Mouse (Mus musculus) cerebellum, adult 9-11 months (tissue): ENCODE data around the gene Xrcc1.

ENCODE experiments used
- DNase-seq: peaks from one replicate; pipeline ENCODE4 v3.0.0; 2022

The Xrcc1 gene

DNA sequence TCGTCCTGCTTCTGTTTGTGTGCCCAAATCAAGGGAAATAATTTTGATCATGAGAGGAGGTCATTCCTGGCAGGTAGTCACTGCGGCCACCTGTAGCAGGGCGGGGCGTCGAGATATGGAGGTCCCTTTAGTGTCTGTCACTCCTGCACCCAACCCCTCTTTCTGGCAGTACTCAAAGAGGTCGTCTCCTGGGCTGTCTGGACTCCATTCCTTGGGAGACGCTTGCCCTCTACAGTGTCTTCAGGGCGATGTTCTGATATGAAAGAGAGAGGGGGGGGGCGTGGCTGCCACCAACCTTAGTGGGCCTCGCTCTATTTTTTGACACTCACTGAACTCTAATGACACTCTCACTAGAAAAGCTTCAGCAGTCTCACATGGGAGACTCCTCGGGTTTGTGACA, 16.5 kb upstream of the Xrcc1 start:
- DNase-seq = peak; percentile 75

DNA sequence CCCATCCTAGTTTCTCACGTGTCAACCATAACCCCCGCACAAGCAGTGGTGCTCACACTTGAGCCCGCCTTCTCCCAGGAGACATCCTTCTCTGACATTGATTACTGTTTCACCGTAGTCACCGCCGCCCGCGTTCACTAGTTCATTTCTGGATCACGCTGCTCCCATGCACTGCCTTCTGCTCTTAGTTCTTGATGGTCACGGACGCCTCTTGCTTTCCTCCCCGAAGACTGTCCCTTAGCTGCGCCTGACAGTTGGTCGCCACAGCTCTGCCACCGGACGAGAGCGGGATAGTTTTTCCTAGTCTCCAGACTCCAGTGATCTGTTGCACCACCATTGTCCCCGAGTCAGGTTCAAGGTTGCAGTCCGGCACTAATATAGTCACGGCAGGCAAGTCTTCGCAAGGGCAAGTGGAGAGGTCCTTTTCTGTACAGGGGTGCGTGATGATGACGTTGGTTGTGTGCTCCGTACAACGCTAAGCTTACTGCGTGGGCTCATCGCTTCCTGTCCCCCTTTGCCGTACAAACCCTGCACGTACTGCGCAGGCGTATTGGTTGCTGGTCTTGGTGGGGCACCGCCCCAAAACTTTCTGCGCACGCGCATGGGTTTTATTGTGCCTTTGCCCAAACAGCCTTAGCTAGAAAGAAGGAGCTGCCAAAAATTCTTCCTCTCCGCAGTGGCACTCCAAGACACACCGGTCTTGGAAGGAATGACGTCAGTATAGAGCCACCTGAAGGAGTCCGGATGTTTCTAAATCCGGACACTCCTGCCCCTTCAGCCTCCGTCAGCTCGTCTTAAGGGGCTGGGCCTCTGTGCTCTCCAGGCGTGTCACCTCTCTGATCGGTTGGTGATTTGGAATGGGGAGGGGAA, 15.8 kb upstream of the Xrcc1 start, which contains the start of gene Irgq:
Gene Irgq (plus strand): TSS at position 628 of the 870 bp plus-strand sequence.
- DNase-seq = peak; percentile 99

DNA sequence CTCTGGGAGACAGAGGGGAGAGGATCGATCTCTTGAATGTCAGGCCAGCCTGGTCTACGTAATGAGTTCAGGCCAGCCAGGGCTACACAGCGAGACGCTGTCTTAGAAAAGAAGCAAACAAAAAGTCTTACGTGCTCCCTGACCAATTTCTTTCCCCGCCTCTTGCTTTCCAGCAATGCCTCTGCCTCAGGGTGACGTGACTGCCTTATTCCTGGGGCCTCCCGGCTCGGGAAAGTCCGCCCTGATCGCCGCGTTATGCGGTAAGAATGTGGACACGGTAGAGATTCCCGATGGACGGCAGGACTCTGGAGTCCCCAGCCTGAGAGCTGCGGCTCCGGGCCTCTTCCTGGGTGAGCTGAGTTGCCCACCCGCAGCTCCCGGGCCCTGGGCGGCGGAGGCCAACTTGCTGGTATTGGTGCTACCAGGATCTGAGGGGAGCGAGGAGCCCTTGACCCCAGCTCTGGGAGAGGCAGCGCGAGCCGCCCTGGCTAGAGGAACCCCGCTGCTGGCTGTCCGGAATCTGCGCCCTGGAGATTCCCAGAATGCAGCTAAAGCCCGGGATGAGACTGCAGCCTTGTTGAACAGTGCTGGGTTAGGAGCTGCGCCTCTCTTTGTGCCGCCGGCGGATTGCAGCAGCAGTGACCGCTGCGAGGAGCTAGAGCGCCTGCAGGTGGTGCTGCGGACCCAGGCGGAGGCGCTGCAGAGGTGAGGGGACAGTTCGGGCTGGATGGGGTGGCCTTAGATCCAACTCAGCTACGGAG, 14.7 kb upstream of the Xrcc1 start:
- peak; percentile 84 for DNase-seq

DNA sequence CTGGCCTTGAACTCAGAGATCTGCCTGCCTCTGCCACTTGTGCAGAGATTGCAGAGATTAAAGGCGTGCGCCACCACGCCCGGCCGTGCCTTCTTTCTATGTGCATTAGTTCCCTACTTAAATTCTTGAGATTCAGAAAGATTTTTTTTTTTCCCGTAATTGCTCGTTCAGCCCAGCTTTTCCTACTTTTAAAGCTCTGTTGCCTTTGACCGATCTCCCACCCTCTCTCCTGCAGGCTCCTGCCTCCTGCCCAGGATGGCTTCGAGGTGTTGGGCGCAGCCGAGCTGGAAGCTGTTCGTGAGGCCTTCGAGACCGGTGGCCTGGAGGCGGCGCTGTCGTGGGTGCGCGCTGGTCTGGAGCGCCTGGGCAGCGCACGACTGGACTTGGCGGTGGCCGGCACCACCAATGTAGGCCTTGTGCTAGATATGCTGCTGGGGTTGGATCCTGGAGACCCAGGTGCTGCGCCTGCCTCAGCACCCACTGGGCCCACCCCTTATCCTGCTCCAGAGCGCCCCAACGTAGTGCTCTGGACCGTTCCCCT, 13.0 kb upstream of the Xrcc1 start:
- no peak for DNase-seq

DNA sequence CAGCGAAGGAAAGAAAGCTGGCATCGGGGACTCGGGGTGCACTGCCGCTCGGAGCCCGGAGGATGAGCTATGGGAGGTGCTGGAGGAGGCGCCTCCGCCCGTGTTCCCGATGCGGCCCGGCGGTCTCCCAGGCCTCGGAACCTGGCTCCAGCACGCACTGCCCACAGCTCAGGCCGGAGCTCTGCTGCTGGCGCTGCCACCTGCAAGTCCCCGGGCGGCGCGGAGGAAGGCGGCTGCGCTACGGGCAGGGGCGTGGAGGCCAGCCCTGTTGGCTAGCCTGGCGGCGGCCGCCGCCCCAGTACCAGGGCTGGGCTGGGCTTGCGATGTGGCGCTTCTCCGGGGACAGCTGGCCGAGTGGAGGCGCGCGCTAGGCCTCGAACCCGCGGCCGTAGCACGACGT, 12.3 kb upstream of the Xrcc1 start:
- DNase-seq = no peak

DNA sequence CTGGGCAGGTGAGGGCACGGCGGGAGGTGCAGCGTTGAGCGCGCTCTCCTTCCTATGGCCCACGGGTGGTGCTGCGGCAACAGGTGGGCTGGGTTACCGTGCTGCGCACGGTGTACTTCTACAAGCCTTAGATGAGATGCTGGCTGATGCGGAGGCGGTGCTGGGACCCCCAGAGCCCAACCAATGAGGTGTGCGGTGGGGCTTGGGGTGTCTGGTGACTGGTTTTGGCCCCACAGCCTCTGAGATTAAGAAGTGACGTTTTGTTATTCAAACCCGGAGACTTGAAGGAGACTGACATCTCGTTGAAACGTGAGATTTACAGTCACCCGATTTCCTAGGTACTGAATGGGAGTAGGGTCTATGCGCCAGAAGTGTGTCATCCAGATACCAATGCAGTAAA, 11.8 kb upstream of the Xrcc1 start:
- no peak for DNase-seq

DNA sequence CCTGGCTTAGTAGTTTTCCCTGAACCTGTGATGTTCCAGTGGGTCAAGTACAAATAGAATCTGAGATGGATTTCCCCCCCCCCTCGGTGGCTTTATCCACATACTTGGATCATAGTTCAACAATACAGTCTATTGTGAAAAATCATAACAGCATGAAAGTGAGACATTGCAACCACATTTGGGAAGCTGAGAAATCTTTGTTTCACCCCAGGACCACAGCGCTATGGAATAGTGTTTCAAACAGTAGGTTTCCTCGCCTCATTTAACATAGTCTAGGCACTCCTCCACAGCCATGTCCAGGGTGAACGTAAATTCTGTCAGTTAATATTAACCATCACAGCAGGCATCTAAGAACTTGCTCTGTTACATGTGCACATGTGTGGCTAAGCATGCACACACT, 9.0 kb upstream of the Xrcc1 start:
- no peak for DNase-seq

DNA sequence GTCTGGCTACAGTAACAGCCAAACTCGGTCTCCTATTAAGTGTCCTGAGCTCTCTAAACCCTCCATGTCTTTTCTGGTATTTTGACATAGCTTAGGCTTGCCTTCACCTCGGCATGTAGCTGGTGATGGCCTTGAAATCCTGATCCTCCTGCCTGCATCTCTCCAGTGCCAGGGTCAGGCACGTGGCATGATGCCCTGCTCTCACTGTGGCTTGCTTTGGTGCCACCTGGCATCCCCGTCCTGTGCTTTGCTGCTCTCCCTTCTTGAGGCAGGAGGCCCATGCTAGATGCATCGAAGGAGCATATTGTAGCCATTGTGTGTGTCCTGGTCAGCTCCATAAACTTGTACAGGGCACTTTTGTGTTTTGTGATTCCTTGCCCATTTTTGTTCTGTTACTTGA, 8.5 kb upstream of the Xrcc1 start:
- DNase-seq = peak; percentile 87

DNA sequence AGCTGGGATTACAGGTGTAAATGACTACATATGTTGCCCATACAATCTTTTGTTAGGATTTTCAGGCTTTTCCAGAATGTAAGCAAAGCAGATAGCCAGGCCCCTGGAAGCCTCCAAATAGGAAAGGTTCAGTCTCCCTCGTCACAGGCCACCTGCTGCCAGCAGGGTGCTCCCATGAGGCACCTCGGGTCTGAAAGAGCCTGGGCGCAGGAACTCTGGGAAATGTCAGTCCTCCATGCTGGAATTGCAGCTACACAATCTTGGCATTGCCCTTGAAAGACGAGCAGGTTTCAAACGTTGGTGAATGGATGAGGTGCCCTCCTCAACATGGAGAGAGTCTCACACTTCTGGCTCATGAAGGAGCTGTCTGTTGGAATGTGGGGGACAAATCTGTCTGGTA, 7.9 kb upstream of the Xrcc1 start:
- no peak for DNase-seq

DNA sequence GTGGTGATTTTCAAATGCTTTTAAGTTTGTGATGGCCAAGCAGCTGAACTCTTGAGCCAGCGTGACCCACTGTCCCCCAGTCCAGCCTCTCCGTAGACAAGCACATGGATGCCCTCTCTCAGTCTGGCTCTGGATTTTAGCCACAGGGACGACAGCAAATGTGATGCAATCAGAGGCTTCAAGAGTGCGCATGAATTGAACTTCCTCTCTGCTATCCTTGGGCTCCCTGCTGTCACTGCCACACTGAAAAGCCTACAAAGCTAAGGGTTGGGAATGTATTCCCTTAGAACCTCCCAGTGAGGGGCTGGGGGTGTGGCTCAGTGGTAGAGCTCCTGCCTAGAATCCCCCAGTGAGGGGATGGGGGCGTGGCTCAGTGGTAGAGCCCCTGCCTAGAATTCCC, 7.4 kb upstream of the Xrcc1 start:
- DNase-seq = no peak

DNA sequence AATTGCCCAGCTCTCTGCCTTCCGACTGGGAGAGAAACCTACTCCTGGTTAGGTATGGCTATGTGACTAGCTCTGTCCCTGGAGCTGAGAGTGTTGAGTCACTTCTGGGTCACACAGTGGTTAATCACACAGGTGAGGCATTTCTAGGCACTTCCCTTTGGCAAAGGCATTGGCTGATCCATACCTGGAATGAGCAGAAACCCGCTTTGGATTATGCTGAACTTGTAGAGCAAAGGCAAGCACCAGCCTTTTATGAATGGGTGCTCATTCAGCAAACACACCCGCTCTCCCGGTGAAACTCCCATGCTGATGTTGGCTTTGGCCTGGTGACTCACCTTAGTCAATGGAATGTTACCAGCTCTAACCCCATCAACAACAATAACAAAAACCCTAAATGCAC, 6.4 kb upstream of the Xrcc1 start:
- DNase-seq = no peak

DNA sequence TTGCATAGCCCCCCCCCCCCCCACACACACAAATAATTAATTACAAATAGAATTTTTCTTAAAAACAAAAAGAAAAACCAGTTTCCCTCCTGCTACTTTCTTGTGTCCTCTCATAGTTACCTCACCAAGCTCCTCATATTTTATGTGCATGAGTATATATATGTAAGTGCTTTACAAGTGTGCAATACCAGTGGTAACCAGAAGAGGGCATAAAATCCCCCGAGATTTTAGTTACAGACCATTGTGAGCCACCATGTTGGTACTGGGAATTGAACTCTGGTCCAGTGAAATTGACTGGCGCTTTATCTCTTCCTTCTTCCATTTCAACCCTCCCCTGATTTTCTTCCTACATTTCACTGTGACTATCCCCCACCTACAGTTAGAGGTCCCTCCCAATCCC, 1.6 kb upstream of the Xrcc1 start:
- no peak for DNase-seq

DNA sequence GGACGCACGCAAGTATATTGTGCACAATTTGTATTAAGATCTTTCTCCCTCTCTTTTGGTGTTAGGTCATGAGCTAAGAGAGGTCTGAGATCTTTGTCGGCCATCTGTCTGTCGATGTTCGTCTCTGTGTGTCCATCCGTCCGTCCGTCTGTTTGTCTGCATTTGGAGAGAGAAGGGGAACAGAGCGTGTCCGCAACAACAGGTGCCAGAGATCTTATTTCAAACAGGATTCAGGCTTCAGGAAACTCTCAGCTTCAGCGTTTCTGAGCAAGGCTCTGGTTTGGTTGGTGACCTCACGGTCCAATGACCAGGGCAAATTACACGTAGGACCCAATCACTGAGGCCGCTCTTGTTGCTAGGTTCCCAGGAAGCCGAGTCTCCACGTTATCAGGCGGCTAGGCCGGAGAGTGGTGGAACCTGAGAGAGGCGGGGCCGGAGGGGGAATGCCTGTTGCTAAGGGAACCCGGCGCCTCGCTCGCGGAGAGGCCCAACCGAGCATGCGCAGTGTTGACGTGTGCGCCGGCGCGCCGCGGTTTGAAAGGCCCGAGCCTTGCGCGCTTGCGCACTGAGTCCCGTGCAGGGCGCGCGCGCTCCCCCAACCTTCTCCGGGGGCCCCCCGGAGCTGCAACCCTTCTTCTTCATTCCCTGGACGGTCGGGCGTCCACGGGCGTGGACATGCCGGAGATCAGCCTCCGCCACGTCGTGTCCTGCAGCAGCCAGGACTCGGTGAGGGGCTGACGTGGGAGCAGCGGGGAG, 723 bp downstream of the Xrcc1 start:
- peak; percentile 100 for DNase-seq

DNA sequence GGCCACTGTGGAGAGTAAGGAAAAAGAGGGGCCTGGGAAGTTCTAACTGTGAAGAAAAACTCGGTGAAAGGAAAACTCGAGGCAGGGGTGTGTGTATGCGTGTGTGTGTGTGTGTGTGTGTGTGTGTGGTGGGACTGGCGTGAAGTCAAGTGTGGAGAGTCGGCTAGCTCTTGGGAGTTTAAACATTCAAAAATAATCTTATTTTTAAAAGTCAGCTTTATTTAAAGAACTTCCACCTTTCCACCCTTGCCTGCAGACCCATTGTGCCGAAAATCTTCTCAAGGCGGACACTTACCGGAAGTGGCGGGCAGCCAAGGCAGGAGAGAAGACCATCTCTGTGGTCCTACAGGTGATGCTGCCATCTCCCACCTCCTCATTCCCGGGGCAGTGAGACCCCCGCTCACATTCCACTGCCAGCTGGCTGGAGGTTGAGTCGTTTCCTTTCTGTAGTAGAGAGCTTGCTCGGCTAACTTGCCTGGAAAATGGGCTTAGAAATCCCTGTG, 1.5 kb downstream of the Xrcc1 start:
- peak; percentile 69 for DNase-seq

DNA sequence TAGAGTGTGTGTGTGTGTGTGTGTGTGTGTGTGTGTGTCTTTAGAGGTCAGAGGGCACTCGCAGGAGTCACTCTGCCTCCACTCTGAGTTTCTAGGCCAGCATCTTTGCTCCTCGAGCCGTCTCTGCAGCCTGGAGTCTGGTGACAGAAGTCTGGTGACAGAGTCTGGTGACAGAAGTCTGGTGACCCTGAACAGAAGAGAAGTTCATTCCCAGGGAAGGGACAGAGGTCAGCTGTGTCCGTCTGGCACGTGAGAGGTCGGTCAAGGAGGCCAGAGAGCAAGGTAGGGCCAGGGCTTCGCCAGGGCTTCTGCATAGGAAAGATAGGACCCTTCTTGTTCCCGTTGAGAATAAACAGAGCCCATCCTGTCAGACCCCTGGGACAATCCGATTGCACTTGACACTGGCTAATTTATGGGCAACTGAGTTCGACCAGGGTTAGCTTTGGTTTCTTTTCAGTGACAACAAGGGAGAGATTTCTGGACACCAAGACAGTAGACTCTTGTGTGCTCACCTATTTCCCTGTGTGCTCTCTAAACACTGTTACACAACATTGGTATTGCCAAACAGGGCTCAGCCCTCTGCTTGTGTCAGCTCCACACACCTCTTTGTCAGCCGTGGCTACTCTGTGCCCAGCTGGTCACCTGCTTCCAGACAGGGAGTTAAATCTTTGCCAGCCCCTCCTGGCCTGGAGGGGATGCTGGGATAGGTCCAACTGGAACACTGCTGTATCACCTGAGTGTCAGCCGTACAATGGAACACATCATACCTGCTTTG, 6.1 kb downstream of the Xrcc1 start:
- DNase-seq = no peak

DNA sequence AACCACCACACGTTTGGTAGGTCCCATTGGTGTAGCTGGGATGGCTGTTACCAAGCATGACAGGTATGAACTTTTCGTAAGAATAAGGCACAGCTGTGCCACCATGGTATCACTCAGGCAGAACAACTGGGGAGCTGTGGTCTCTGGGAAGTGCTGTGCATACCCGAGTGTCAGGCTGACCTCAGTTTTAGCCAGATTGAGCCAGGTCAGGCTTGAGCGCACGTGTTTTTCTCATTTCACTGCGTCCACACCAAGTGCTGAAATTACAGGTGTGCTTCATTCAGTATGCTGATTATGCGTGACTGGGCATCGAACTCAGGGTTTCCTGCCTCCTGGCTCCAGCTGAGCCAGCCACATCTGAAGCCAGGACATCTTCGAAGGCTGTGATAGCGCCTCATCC, 9.7 kb downstream of the Xrcc1 start:
- no peak for DNase-seq

DNA sequence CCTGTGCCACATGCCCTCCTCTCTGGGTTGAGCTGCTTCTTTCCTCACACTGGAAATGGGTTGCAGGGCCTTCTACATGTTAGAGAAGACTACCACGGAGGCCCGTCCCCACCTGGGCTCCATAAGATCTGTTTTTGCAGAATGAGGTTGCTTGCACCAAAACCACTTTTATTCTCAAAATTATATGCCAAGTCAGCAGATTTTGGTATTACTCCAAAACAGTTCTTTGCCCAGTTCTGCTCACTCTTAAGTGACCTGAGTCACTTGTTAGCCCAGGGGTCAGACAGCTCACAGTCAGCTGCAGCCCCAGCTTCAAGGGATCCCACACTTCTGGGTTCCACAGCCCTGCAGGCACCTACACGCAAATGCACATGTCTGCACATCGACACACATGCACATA, 15.4 kb downstream of the Xrcc1 start:
- no peak for DNase-seq

DNA sequence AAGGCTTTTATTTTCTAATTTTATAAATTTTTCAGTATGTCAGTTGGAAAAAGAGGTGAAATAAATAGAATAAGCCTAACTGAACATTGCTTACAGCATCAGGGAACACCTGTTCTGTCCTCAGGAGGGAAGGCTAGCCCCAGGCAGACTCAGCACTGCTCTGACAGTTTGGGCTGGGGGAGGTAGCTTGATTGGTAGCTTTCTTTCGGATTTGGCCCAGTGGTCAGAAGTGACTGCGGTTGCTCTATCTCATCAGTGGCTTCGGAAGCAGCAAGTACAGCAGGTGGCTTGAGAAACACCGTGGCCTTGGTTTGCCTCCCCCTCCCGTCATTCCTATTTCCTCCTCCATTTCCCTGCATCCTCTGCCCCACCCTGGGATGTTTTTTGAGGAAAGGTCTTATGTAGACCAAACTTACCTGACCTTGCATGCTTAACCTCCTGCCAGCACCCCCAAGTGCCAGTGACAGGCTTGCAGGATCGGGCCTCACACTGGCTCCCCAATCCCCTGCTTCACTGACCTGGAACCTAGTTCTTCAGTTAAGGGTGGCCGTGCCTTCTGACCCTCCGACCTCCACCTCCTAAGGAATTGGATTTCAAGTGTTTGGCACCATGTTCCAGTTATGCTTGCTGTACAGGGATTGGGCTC, 17.2 kb downstream of the Xrcc1 start:
- no peak for DNase-seq

DNA sequence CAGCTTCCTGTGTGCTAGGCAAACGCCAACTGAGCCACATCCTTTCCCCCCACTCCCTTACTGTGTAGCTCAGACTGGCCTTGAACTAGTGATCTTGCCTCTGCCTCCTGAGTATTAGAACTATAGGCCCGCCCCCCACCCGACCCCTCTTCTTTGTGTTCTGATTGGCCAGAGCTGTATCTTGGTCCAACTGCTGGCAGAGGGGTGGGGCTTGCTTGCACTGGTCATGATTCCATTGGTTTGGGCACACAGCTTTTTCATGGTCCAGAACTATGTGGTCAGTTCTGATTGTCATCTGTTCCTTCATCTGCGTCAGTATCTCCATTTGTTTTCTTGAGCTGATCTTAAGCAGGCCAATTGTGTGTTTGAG, 17.7 kb downstream of the Xrcc1 start:
- no peak for DNase-seq

DNA sequence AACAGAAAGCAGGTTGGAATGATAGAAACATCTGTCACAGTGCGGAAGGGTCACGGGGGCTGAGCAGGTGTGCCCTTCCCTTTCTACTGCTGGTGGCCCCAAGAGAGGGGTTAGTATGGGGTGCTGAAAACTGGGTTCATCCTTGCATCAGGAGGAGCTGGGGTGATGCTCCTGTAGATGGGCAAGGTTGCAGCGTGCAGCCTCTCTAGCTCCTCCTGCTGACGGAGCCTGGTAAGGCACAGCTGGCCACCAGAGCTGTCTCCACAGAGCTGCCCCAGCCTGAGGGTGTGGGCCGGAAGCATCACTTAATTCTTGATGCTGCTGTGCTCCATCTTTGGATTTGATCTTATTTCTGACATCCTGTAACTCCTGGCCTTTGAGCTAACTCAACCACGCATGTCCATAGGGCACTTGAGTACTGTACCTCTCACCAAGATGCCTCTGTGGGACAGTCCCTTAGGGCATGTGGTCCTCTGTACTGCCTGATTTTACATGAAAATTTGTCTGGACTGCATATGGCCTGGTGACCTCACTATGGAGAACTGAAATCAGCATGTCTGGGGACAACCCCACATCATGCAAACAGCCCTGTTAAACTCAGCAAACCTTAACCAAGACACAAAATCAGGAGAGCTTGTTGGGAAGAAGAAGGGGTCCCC, 18.6 kb downstream of the Xrcc1 start:
- DNase-seq = peak; percentile 63

DNA sequence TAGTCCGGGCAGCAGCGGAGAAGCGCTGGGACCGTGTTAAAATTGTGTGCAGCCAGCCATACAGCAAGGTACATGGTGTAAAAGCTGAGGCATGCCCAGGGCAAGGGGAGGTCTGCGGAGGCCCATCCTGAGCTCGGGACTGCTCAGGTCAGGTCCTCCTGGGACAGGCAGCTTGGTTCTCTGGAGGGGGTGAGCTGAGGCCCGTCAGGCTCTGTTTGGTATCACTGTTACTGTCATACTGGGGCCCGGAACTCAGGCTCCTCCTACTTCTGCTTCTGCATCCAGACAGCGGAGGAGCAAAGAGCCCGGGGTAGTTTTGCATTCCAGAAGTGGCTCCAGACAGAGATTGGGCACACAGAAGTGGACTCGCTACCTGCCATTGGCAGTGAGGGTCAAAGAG, 19.5 kb downstream of the Xrcc1 start:
- DNase-seq = no peak
